Mouse (Mus musculus): Measurements from ENCODE around the gene Tmem147. TPM values are rescaled to one million over a fixed set of nuclear protein-coding genes. Genes with fewer than 3 reads are reported as not detected.

The Tmem147 gene
- polyA plus RNA-seq, 1 experiment: 168 TPM

GRCm38 (mm10) chr7:30719669-30720068, 9.7 kb downstream of the Tmem147 start:
- no peaks in the 10 kb centered on the region for H3K79me2 ChIP-seq (ENCODE audit: control insufficient read depth, insufficient read depth)

GRCm38 (mm10) chr7:30717716-30718046, 11.7 kb downstream of the Tmem147 start:
- Histone ChIP-seq H3K36me3 (ENCODE audit: control insufficient read depth, insufficient read depth) (no peaks in the 10 kb centered on the region), H3K79me3 (ENCODE audit: low read depth) (no peaks in the 10 kb centered on the region), H3K4me3 (ENCODE audit: insufficient read depth, poor library complexity, severe bottlenecking) (no peak overlapping the region), H3K27me3 (ENCODE audit: control insufficient read depth, insufficient read depth, insufficient read length) (peaks cover 76% of the 10 kb centered on the region), H3K79me2 (ENCODE audit: control insufficient read depth, insufficient read depth) (no peaks in the 10 kb centered on the region), H3ac (ENCODE audit: control insufficient read depth, insufficient read length, low read depth) (no peak overlapping the region)
- TF ChIP-seq MYOG (IDR thresholded peaks at IDR 0.05; ENCODE audit: control insufficient read depth, extremely low read depth, insufficient read length) (no peak), MAX (IDR thresholded peaks at IDR 0.05) (no peak), USF1 (IDR thresholded peaks at IDR 0.05; ENCODE audit: low read depth) (no peak), CTCF (IDR thresholded peaks at IDR 0.05; ENCODE audit: control insufficient read depth, insufficient read depth, insufficient read length) (no peak), MYOD1 (IDR thresholded peaks at IDR 0.05; ENCODE audit: control insufficient read depth, insufficient read length, low read depth) (no peak), CEBPB (IDR thresholded peaks at IDR 0.05; ENCODE audit: low read depth) (no peak), FOSL1 (IDR thresholded peaks at IDR 0.05; ENCODE audit: insufficient read depth, low read length, poor library complexity, severe bottlenecking) (no peak)

More at GRCm38 (mm10) chr7:30719669-30720068, 9.7 kb downstream of the Tmem147 start:
- no peaks in the 10 kb centered on the region for H3K36me3 ChIP-seq (ENCODE audit: control insufficient read depth, insufficient read depth)
- no peaks in the 10 kb centered on the region for H3K79me3 ChIP-seq (ENCODE audit: low read depth)
- peaks cover 62% of the 10 kb centered on the region for H3K27me3 ChIP-seq (ENCODE audit: control insufficient read depth, insufficient read depth, insufficient read length)
- no peak overlapping the region for H3ac ChIP-seq (ENCODE audit: control insufficient read depth, insufficient read length, low read depth)
- TF ChIP-seq CEBPB (IDR thresholded peaks at IDR 0.05; ENCODE audit: low read depth): no peak
- TF ChIP-seq MYOG (IDR thresholded peaks at IDR 0.05; ENCODE audit: control insufficient read depth, extremely low read depth, insufficient read length): no peak
- no peak for TF ChIP-seq MAX (IDR thresholded peaks at IDR 0.05)
- TF ChIP-seq CTCF (IDR thresholded peaks at IDR 0.05; ENCODE audit: control insufficient read depth, insufficient read depth, insufficient read length): no peak
- no peak overlapping the region for H3K4me3 ChIP-seq (ENCODE audit: insufficient read depth, poor library complexity, severe bottlenecking)

GRCm38 (mm10) chr7:30717006-30717715, 12.2 kb downstream of the Tmem147 start:
- Histone ChIP-seq H3K4me3 (ENCODE audit: insufficient read depth, poor library complexity, severe bottlenecking) (no peak overlapping the region), H3K79me3 (ENCODE audit: low read depth) (no peaks in the 10 kb centered on the region), H3K27me3 (ENCODE audit: control insufficient read depth, insufficient read depth, insufficient read length) (peaks cover 72% of the 10 kb centered on the region), H3K79me2 (ENCODE audit: control insufficient read depth, insufficient read depth) (no peaks in the 10 kb centered on the region), H3ac (ENCODE audit: control insufficient read depth, insufficient read length, low read depth) (no peak overlapping the region), H3K36me3 (ENCODE audit: control insufficient read depth, insufficient read depth) (no peaks in the 10 kb centered on the region)
- TF ChIP-seq CTCF (IDR thresholded peaks at IDR 0.05; ENCODE audit: control insufficient read depth, insufficient read depth, insufficient read length) (no peak), FOSL1 (IDR thresholded peaks at IDR 0.05; ENCODE audit: insufficient read depth, low read length, poor library complexity, severe bottlenecking) (no peak), MYOD1 (IDR thresholded peaks at IDR 0.05; ENCODE audit: control insufficient read depth, insufficient read length, low read depth) (no peak), USF1 (IDR thresholded peaks at IDR 0.05; ENCODE audit: low read depth) (no peak), CEBPB (IDR thresholded peaks at IDR 0.05; ENCODE audit: low read depth) (no peak), MYOG (IDR thresholded peaks at IDR 0.05; ENCODE audit: control insufficient read depth, extremely low read depth, insufficient read length) (no peak), MAX (IDR thresholded peaks at IDR 0.05) (no peak)

GRCm38 (mm10) chr7:30711942-30712341, 17.4 kb downstream of the Tmem147 start, which contains the start of gene Atp4a:
Gene Atp4a, plus strand, starts transcription at chr7:30712209.
- Histone ChIP-seq H3ac (ENCODE audit: control insufficient read depth, insufficient read length, low read depth) (no peak within 1 kb of the TSS), H3K79me2 (ENCODE audit: control insufficient read depth, insufficient read depth) (no peaks in the 10 kb centered on the region), H3K79me3 (ENCODE audit: low read depth) (no peaks in the 10 kb centered on the region), H3K4me3 (ENCODE audit: insufficient read depth, poor library complexity, severe bottlenecking) (no peak within 1 kb of the TSS), H3K27me3 (ENCODE audit: control insufficient read depth, insufficient read depth, insufficient read length) (peaks cover 58% of the 10 kb centered on the region), H3K36me3 (ENCODE audit: control insufficient read depth, insufficient read depth) (no peaks in the 10 kb centered on the region)
- no peak for TF ChIP-seq FOSL1 (IDR thresholded peaks at IDR 0.05; ENCODE audit: insufficient read depth, low read length, poor library complexity, severe bottlenecking)
- TF ChIP-seq MAX (IDR thresholded peaks at IDR 0.05): no peak
- TF ChIP-seq CEBPB (IDR thresholded peaks at IDR 0.05; ENCODE audit: low read depth): no peak
- TF ChIP-seq MYOD1 (IDR thresholded peaks at IDR 0.05; ENCODE audit: control insufficient read depth, insufficient read length, low read depth): no peak
- TF ChIP-seq CTCF (IDR thresholded peaks at IDR 0.05; ENCODE audit: control insufficient read depth, insufficient read depth, insufficient read length): no peak
- no peak for TF ChIP-seq MYOG (IDR thresholded peaks at IDR 0.05; ENCODE audit: control insufficient read depth, extremely low read depth, insufficient read length)
- TF ChIP-seq USF1 (IDR thresholded peaks at IDR 0.05; ENCODE audit: low read depth): no peak

- TF ChIP-seq CTCF (IDR thresholded peaks at IDR 0.05; ENCODE audit: control insufficient read depth, insufficient read depth, insufficient read length) (no peak), USF1 (IDR thresholded peaks at IDR 0.05; ENCODE audit: low read depth) (no peak), MYOD1 (IDR thresholded peaks at IDR 0.05; ENCODE audit: control insufficient read depth, insufficient read length, low read depth) (no peak), FOSL1 (IDR thresholded peaks at IDR 0.05; ENCODE audit: insufficient read depth, low read length, poor library complexity, severe bottlenecking) (no peak), CEBPB (IDR thresholded peaks at IDR 0.05; ENCODE audit: low read depth) (no peak), MYOG (IDR thresholded peaks at IDR 0.05; ENCODE audit: control insufficient read depth, extremely low read depth, insufficient read length) (no peak), MAX (IDR thresholded peaks at IDR 0.05) (no peak)
- Histone ChIP-seq H3K36me3 (ENCODE audit: control insufficient read depth, insufficient read depth) (no peaks in the 10 kb centered on the region), H3K4me3 (ENCODE audit: insufficient read depth, poor library complexity, severe bottlenecking) (no peak overlapping the region), H3K27me3 (ENCODE audit: control insufficient read depth, insufficient read depth, insufficient read length) (peaks cover 25% of the 10 kb centered on the region), H3K79me2 (ENCODE audit: control insufficient read depth, insufficient read depth) (no peaks in the 10 kb centered on the region), H3ac (ENCODE audit: control insufficient read depth, insufficient read length, low read depth) (no peak overlapping the region), H3K79me3 (ENCODE audit: low read depth) (no peaks in the 10 kb centered on the region)
Observed at GRCm38 (mm10) chr7:30707441-30707840, 21.9 kb downstream of the Tmem147 start.
